Mouse (Mus musculus) lung, embryonic 14.5 days (tissue): Measurements from ENCODE around the gene Ep400. TPM values are rescaled to one million over a fixed set of nuclear protein-coding genes. Genes with fewer than 3 reads are reported as not detected.

Experiments used
- ATAC-seq: fragments of 200-750 bp; cut with Nextera tagmentation; 2 replicates; pipeline ENCODE4 v1.8.0; 2017; ENCODE audit warnings: mild to moderate bottlenecking, moderate TSS enrichment, moderate library complexity; ENCODE audit not compliant: insufficient read depth
- DNase-seq: peaks from one replicate; pipeline ENCODE4 v3.0.0-alpha.2; 2015
- H3K27ac ChIP-seq: fragments of 300-500 bp; sonication (generic); 2 replicates; pipeline ENCODE4 v1.5.1; 2014; ENCODE audit warnings: low read depth, mild to moderate bottlenecking, moderate library complexity
- H3K27me3 ChIP-seq: fragments of 300-500 bp; sonication (generic); 2 replicates; pipeline ENCODE4 v1.6.1; 2014; ENCODE audit warnings: low read length, control low read depth; ENCODE audit not compliant: insufficient read depth
- H3K36me3 ChIP-seq: fragments of 300-500 bp; sonication (generic); 2 replicates; pipeline ENCODE4 v1.6.1; 2014; ENCODE audit warnings: control low read depth; ENCODE audit not compliant: insufficient read depth
- H3K4me1 ChIP-seq: fragments of 300-500 bp; sonication (generic); 2 replicates; pipeline ENCODE4 v1.6.1; 2014; ENCODE audit warnings: antibody characterized with exemption, control low read depth; ENCODE audit not compliant: insufficient read depth
- H3K4me2 ChIP-seq: fragments of 300-500 bp; sonication (generic); 2 replicates; pipeline ENCODE4 v1.6.1; 2014; ENCODE audit warnings: mild to moderate bottlenecking
- H3K4me3 ChIP-seq: fragments of 300-500 bp; sonication (generic); 2 replicates; pipeline ENCODE4 v1.5.1; 2014; ENCODE audit warnings: low read depth, low read length
- H3K9ac ChIP-seq: fragments of 300-500 bp; sonication (generic); 2 replicates; pipeline ENCODE4 v1.6.1; 2014
- H3K9me3 ChIP-seq: fragments of 300-500 bp; sonication (generic); 2 replicates; pipeline ENCODE4 v1.6.1; 2016; ENCODE audit warnings: low read depth, low read length, control low read depth
- CTCF ChIP-seq: IDR thresholded peaks from 2 replicates; pipeline ENCODE4 v1.5.1; 2016; ENCODE audit warnings: antibody characterized with exemption, low read depth
- WGBS: fragments of 180-500 bp; shearing (Covaris S2); extraction: QIAGEN DNeasy Blood & Tissue Kit; methylation state at CpG from one replicate; pipeline ENCODE4 v1.1.7; 2014; 5-methylcytosine and 5-hydroxymethylcytosine counted together
- polyA plus RNA-seq: library from polyadenylated mRNA; unstranded; fragments of >200 nt; fragmentation: Nextera tagmentation; extraction: Ambion mirVana; gene quantifications from 2 replicates; pipeline ENCODE4 v1.2.1, GENCODE M21; 2014

Ep400 gene
- polyA plus RNA-seq, 1 experiment from 2014 or later, result 60.5 TPM

GRCm38 (mm10) chr5:110788684-110789083, 18.2 kb upstream of the Ep400 start:
- Histone ChIP-seq H3K9ac (no peak overlapping the region), H3K4me2 (no peak overlapping the region), H3K4me3 (no peak overlapping the region), H3K27me3 (no peaks in the 10 kb centered on the region), H3K36me3 (peaks cover 88% of the 10 kb centered on the region), H3K4me1 (no peaks in the 10 kb centered on the region), H3K27ac (no peak overlapping the region), H3K9me3 (no peaks in the 10 kb centered on the region)
- WGBS, result 62% methylated on average over 5 of the region's 5 CpGs
- peak; percentile 59 for ATAC-seq
- peak; percentile 77 for DNase-seq
- peak; percentile 74 for TF ChIP-seq CTCF

- Histone ChIP-seq H3K9ac (no peak overlapping the region), H3K9me3 (no peaks in the 10 kb centered on the region), H3K4me3 (no peak overlapping the region), H3K36me3 (peaks cover 64% of the 10 kb centered on the region), H3K4me1 (no peaks in the 10 kb centered on the region), H3K27me3 (no peaks in the 10 kb centered on the region), H3K4me2 (no peak overlapping the region), H3K27ac (no peak overlapping the region)
- WGBS, result 80% methylated on average over 11 of the region's 11 CpGs
- peak; percentile 9 for DNase-seq
- TF ChIP-seq CTCF, result peak; percentile 37
- ATAC-seq, result no peak
Measured at GRCm38 (mm10) chr5:110786081-110786835, 15.7 kb upstream of the Ep400 start.

GRCm38 (mm10) chr5:110783150-110783549, 12.6 kb upstream of the Ep400 start:
- Histone ChIP-seq H3K9me3 (no peaks in the 10 kb centered on the region), H3K27ac (no peak overlapping the region), H3K4me3 (no peak overlapping the region), H3K36me3 (peaks cover 37% of the 10 kb centered on the region), H3K4me2 (no peak overlapping the region), H3K27me3 (no peaks in the 10 kb centered on the region), H3K9ac (no peak overlapping the region), H3K4me1 (peaks cover 7% of the 10 kb centered on the region; the same call in 1 of the 2 replicates)
- 64% methylated on average over 8 of the region's 8 CpGs for WGBS
- ATAC-seq, result no peak
- no peak for DNase-seq
- TF ChIP-seq CTCF, result no peak

- DNase-seq (no peak), ATAC-seq (no peak)
- TF ChIP-seq CTCF, result no peak
- H3K27ac ChIP-seq, result no peak overlapping the region
- H3K27me3 ChIP-seq, result no peaks in the 10 kb centered on the region
- no peaks in the 10 kb centered on the region for H3K9me3 ChIP-seq
- no peak overlapping the region for H3K4me2 ChIP-seq
- H3K4me1 ChIP-seq, result peaks cover 7% of the 10 kb centered on the region; the same call in 1 of the 2 replicates
- WGBS, result 80% methylated on average over 7 of the region's 7 CpGs
- H3K9ac ChIP-seq, result no peak overlapping the region
- H3K4me3 ChIP-seq, result no peak overlapping the region
- H3K36me3 ChIP-seq, result peaks cover 37% of the 10 kb centered on the region
Measured at GRCm38 (mm10) chr5:110781529-110782238, 11.2 kb upstream of the Ep400 start.

- peak; percentile 38 for ATAC-seq
- Histone ChIP-seq H3K27ac (no peak overlapping the region), H3K4me2 (peak overlapping the region; percentile 86), H3K9me3 (no peaks in the 10 kb centered on the region), H3K9ac (peak overlapping the region; percentile 80), H3K36me3 (peaks cover 37% of the 10 kb centered on the region), H3K27me3 (no peaks in the 10 kb centered on the region), H3K4me1 (peaks cover 7% of the 10 kb centered on the region; the same call in 1 of the 2 replicates), H3K4me3 (peak overlapping the region; percentile 87)
- WGBS, result 52% methylated on average over 10 of the region's 10 CpGs
- TF ChIP-seq CTCF, result no peak
- DNase-seq, result peak; percentile 22
Measured at GRCm38 (mm10) chr5:110780761-110781528, 10.4 kb upstream of the Ep400 start.

- peak within 1 kb of the TSS; percentile 80 for H3K9ac ChIP-seq
- peak within 1 kb of the TSS; percentile 86 for H3K4me2 ChIP-seq
- peaks cover 7% of the 10 kb centered on the region; the same call in 1 of the 2 replicates for H3K4me1 ChIP-seq
- peaks cover 37% of the 10 kb centered on the region for H3K36me3 ChIP-seq
- no peak for TF ChIP-seq CTCF
- peak within 1 kb of the TSS; percentile 87 for H3K4me3 ChIP-seq
- under 1% methylated on average over 57 of the region's 57 CpGs for WGBS
- DNase-seq (peak; percentile 98), ATAC-seq (peak; percentile 89)
- H3K27me3 ChIP-seq, result no peaks in the 10 kb centered on the region
- H3K9me3 ChIP-seq, result no peaks in the 10 kb centered on the region
- peak within 1 kb of the TSS; percentile 42; the same call in 1 of the 2 replicates for H3K27ac ChIP-seq
Measured at GRCm38 (mm10) chr5:110779998-110780760, 9.7 kb upstream of the Ep400 start, which contains the start of gene Pus1. Gene Pus1 (minus strand): TSS chr5:110780659.
